In genomic region chr12:111664144-111664634, GRCm38 (mm10) we compare ENCODE assay signal across 8 mouse cellular contexts. TPM values are rescaled to one million over a fixed set of nuclear protein-coding genes. Genes with fewer than 3 reads are reported as not detected.
DNase-seq lines count a peak whose midpoint lies in the region; ATAC-seq lines count a peak whose summit lies in the region.

No protein-coding gene starts in this region.

- no peak overlapping the region for H3K4me3 ChIP-seq in limb, embryonic 15.5 days

- H3K9ac ChIP-seq in limb, embryonic 15.5 days: no peak overlapping the region

- no peaks in the 10 kb centered on the region for H3K9me3 ChIP-seq in limb, embryonic 15.5 days

- H3K27ac ChIP-seq in limb, embryonic 15.5 days: peak overlapping the region; percentile 50

- 40% methylated on average over 6 of the region's 6 CpGs for WGBS in limb, embryonic 15.5 days

- peaks cover 14% of the 10 kb centered on the region; the same call in 1 of the 2 replicates for H3K36me3 ChIP-seq in limb, embryonic 15.5 days

- H3K4me1 ChIP-seq in limb, embryonic 15.5 days: peaks cover 32% of the 10 kb centered on the region

- H3K4me2 ChIP-seq in limb, embryonic 15.5 days: no peak overlapping the region

- ATAC-seq in cerebellum, adult (ENCODE audit: insufficient number of reproducible peaks, low FRiP score, low TSS enrichment): no peak
- 0 out of 2 replicates have a peak, but pooled peaks have one; percentile 37 for ATAC-seq in limb, embryonic 15.5 days (ENCODE audit: insufficient number of reproducible peaks, low FRiP score, low TSS enrichment, low read depth)
- ATAC-seq in monocyte, adult 5-6 weeks (replicated peaks; ENCODE audit: insufficient number of reproducible peaks, low FRiP score, low TSS enrichment, poor library complexity, severe bottlenecking): no peak

- peak; percentile 28 for DNase-seq in cerebellum, adult 9-10 months
- DNase-seq in right cerebral cortex, postnatal 14 days: peak; percentile 25
- DNase-seq in right cerebral cortex, postnatal 25 days: no peak
- peak; percentile 9 for DNase-seq in yolk sac, embryonic 10.5 days (ENCODE audit: low spot score)
- DNase-seq in urinary bladder, postnatal 25 days (ENCODE audit: low spot score): no peak

- no peaks in the 10 kb centered on the region for H3K27me3 ChIP-seq in limb, embryonic 15.5 days

RNA-seq across cellular contexts. Expression of gene Ckb, which starts 7.9 kb away (rescaled TPM):
- 132 and 183 TPM in 2 replicates for polyA plus RNA-seq in limb, embryonic 15.5 days (2015; fragmentation: Nextera tagmentation; extraction: Ambion mirVana)
- total RNA-seq in monocyte, adult 5-6 weeks (2017): 21.5 to 39.0 TPM (median 37.5 TPM) in 3 replicates

RNA-seq across cellular contexts. Expression of gene Trmt61a, which starts 13.7 kb away (rescaled TPM):
- polyA plus RNA-seq in limb, embryonic 15.5 days (2015; fragmentation: Nextera tagmentation; extraction: Ambion mirVana): 14.4 and 14.8 TPM in 2 replicates
- total RNA-seq in monocyte, adult 5-6 weeks (2017): 2.2 to 2.7 TPM (median 2.5 TPM) in 3 replicates

RNA-seq across cellular contexts. Expression of gene Bag5, which starts 48.9 kb away (rescaled TPM):
- 69.4 and 71.2 TPM in 2 replicates for polyA plus RNA-seq in limb, embryonic 15.5 days (2015; fragmentation: Nextera tagmentation; extraction: Ambion mirVana)
- total RNA-seq in monocyte, adult 5-6 weeks (2017): 37.2 to 42.3 TPM (median 41.6 TPM) in 3 replicates

RNA-seq across cellular contexts. Expression of gene Apopt1, which starts 48.9 kb away (rescaled TPM):
- polyA plus RNA-seq in limb, embryonic 15.5 days (2015; fragmentation: Nextera tagmentation; extraction: Ambion mirVana): 48.4 and 51.2 TPM in 2 replicates
- 27.2 to 45.4 TPM (median 29.7 TPM) in 3 replicates for total RNA-seq in monocyte, adult 5-6 weeks (2017)

Comparison
In these comparisons a context has a peak if more than half of its experiments do, and no peak if none do; other contexts are left out.
1. DNase-seq: peak in cerebellum, adult 9-10 months (single experiment), right cerebral cortex, postnatal 14 days (single experiment) and yolk sac, embryonic 10.5 days (single experiment); none in right cerebral cortex, postnatal 25 days (single experiment) and urinary bladder, postnatal 25 days (single experiment).